Mouse (Mus musculus) lung, embryonic 15.5 days (tissue): ENCODE measurements around the gene Bcl7a. TPM values are rescaled to one million over a fixed set of nuclear protein-coding genes. Genes with fewer than 3 reads are reported as not detected.

Experiments
- ATAC-seq: fragments of 200-750 bp; cut with Nextera tagmentation; 2 replicates; pipeline ENCODE4 v1.8.0; 2017; ENCODE audit warnings: moderate number of reproducible peaks, borderline replicate concordance; ENCODE audit not compliant: low FRiP score, low TSS enrichment; ENCODE audit errors: extremely low read depth
- H3K27ac ChIP-seq: fragments of 300-500 bp; sonication (generic); 2 replicates; pipeline ENCODE4 v1.5.1; 2015; ENCODE audit warnings: moderate library complexity, mild to moderate bottlenecking, inconsistent platforms
- H3K27me3 ChIP-seq: fragments of 300-500 bp; sonication (generic); 2 replicates; pipeline ENCODE4 v1.6.1; 2015; ENCODE audit warnings: inconsistent platforms
- H3K36me3 ChIP-seq: fragments of 300-500 bp; sonication (generic); 2 replicates; pipeline ENCODE4 v1.6.1; 2015; ENCODE audit warnings: inconsistent platforms
- H3K4me1 ChIP-seq: fragments of 300-500 bp; sonication (generic); 2 replicates; pipeline ENCODE4 v1.6.1; 2015; ENCODE audit warnings: inconsistent platforms
- H3K4me2 ChIP-seq: fragments of 300-500 bp; sonication (generic); 2 replicates; pipeline ENCODE4 v1.6.1; 2015; ENCODE audit warnings: inconsistent platforms, mild to moderate bottlenecking, moderate library complexity
- H3K4me3 ChIP-seq: fragments of 300-500 bp; sonication (generic); 2 replicates; pipeline ENCODE4 v1.5.1; 2015; ENCODE audit warnings: mild to moderate bottlenecking, inconsistent platforms
- H3K9ac ChIP-seq: fragments of 300-500 bp; sonication (generic); 2 replicates; pipeline ENCODE4 v1.6.1; 2015; ENCODE audit warnings: inconsistent platforms
- H3K9me3 ChIP-seq: fragments of 300-500 bp; sonication (generic); 2 replicates; pipeline ENCODE4 v1.6.1; 2016; ENCODE audit warnings: inconsistent platforms
- WGBS: fragments of 180-500 bp; shearing (Covaris S2); methylation state at CpG from one replicate; pipeline ENCODE4 v1.1.7; 2015; 5-methylcytosine and 5-hydroxymethylcytosine counted together
- polyA plus RNA-seq: library from polyadenylated mRNA; unstranded; fragments of >200 nt; fragmentation: Nextera tagmentation; extraction: Ambion mirVana; gene quantifications from 2 replicates; pipeline ENCODE4 v1.2.1, GENCODE M21; 2015

The Bcl7a gene
- polyA plus RNA-seq, 1 experiment from 2014 or later, result 24.6 TPM

DNA sequence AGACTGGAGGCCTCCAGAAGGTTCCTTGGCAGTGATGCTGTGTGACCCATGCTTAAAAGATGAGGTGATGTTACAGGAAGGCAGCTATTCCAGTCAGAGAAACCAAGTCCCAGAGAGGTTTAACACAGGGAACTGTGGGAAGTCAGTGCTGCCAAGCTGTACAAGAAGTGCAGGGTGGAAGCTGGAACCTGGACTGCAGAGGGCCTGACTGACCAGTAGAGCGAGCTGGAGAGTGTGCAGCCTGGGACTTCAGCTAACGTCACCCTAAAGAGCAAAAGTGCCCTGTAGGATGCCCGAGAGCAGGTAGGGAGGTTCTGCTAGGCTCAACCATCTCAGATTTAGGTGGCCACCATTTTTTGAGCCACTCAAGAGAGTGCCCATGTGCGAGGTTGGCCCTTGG lies 19.3 kb downstream of the Bcl7a start:
- Histone ChIP-seq H3K27ac (no peak overlapping the region), H3K27me3 (no peaks in the 10 kb centered on the region), H3K4me1 (peaks cover 7% of the 10 kb centered on the region), H3K4me2 (no peak overlapping the region), H3K36me3 (peaks cover 59% of the 10 kb centered on the region), H3K9me3 (no peaks in the 10 kb centered on the region), H3K4me3 (no peak overlapping the region), H3K9ac (no peak overlapping the region)
- 84% methylated on average over 4 of the region's 4 CpGs for WGBS
- no peak for ATAC-seq

DNA sequence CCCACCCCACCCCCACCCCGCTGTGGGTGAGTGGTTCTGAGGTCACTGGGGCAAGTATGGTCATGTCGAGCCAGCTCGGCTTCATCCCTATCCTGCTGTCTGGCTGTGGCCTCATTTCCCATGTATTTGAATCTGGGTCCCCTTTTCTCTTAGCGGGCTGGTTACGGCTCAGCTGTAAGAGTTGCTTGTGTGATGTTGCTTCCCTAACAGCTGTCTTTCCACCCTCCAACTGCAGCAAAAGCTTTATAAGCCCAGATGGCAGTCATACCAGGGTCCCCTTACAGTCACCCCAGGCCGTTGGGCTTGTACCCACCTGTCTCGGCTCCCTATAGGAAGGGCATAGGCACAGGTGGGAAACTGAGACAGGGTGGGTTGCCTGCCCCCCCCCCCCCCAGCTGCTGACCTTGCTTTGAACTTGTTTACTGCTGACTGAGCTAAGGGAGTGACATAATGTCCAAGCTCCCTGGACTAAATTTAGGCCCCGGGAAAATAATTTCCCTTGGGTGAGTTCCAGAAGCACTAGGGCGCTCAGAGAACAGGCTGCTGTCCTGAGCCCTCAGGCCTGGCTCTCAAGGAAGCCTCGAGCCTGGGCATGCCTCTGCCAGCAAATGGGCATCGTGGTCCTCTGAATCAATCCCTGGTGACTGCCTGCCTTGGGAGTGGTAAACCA lies 20.8 kb downstream of the Bcl7a start:
- no peak overlapping the region for H3K4me3 ChIP-seq
- H3K9ac ChIP-seq, result no peak overlapping the region
- no peaks in the 10 kb centered on the region for H3K27me3 ChIP-seq
- H3K4me2 ChIP-seq, result no peak overlapping the region
- 65% methylated on average over 11 of the region's 11 CpGs for WGBS
- peaks cover 48% of the 10 kb centered on the region for H3K36me3 ChIP-seq
- H3K27ac ChIP-seq, result peak overlapping the region; percentile 41
- H3K4me1 ChIP-seq, result peaks cover 7% of the 10 kb centered on the region
- peak; percentile 55; the same call in 1 of the 2 replicates for ATAC-seq
- H3K9me3 ChIP-seq, result no peaks in the 10 kb centered on the region

DNA sequence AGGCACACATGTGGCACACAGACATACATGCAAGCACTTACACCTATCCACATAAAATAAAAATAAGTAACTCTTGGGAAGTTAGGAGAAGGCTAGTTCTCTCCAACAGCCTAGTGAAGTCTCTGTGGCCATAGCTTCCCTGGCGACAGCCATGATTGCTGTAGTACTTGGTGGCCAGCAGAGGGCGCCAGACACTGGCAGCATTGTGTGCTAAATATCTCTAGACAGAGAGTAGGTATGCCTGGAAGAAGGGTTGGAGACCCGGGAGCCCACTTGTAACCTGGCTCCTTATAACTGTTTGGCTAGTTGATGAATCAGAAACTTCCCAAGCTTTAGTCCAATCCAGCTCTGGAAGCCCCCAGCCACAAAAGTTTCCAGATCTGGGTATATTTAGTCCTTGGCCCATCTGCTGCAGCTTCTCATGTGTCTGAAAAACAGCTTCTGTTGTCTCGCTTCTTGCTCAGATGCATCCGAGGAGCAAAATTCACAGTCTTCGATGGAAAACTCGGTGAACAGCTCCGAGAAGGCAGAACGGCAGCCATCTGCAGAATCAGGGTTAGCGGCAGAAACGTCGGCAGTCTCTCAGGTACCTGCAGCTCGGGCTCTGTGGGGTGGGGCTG lies 25.3 kb downstream of the Bcl7a start:
- H3K27ac ChIP-seq, result no peak overlapping the region
- WGBS, result 74% methylated on average over 13 of the region's 13 CpGs
- peaks cover 7% of the 10 kb centered on the region for H3K4me1 ChIP-seq
- ATAC-seq, result no peak
- H3K4me2 ChIP-seq, result no peak overlapping the region
- H3K9me3 ChIP-seq, result no peaks in the 10 kb centered on the region
- H3K27me3 ChIP-seq, result no peaks in the 10 kb centered on the region
- H3K4me3 ChIP-seq, result no peak overlapping the region
- H3K36me3 ChIP-seq, result peaks cover 59% of the 10 kb centered on the region
- no peak overlapping the region for H3K9ac ChIP-seq

GRCm38 (mm10) chr5:123370049-123370448 lies 26.4 kb downstream of the Bcl7a start:
- H3K9me3 ChIP-seq, result no peaks in the 10 kb centered on the region
- ATAC-seq, result no peak
- H3K27me3 ChIP-seq, result no peaks in the 10 kb centered on the region
- 83% methylated on average over 5 of the region's 5 CpGs for WGBS
- H3K4me1 ChIP-seq, result no peaks in the 10 kb centered on the region
- H3K9ac ChIP-seq, result no peak overlapping the region
- H3K27ac ChIP-seq, result no peak overlapping the region
- H3K4me3 ChIP-seq, result no peak overlapping the region
- H3K4me2 ChIP-seq, result no peak overlapping the region
- H3K36me3 ChIP-seq, result peaks cover 63% of the 10 kb centered on the region

GRCm38 (mm10) chr5:123375262-123375661 lies 31.6 kb downstream of the Bcl7a start:
- H3K4me1 ChIP-seq, result peaks cover 9% of the 10 kb centered on the region
- 87% methylated on average over 10 of the region's 10 CpGs for WGBS
- H3K9ac ChIP-seq, result no peak overlapping the region
- H3K27ac ChIP-seq, result no peak overlapping the region
- ATAC-seq, result no peak
- no peaks in the 10 kb centered on the region for H3K9me3 ChIP-seq
- H3K27me3 ChIP-seq, result no peaks in the 10 kb centered on the region
- H3K4me3 ChIP-seq, result no peak overlapping the region
- peaks cover 42% of the 10 kb centered on the region for H3K36me3 ChIP-seq
- H3K4me2 ChIP-seq, result no peak overlapping the region

DNA sequence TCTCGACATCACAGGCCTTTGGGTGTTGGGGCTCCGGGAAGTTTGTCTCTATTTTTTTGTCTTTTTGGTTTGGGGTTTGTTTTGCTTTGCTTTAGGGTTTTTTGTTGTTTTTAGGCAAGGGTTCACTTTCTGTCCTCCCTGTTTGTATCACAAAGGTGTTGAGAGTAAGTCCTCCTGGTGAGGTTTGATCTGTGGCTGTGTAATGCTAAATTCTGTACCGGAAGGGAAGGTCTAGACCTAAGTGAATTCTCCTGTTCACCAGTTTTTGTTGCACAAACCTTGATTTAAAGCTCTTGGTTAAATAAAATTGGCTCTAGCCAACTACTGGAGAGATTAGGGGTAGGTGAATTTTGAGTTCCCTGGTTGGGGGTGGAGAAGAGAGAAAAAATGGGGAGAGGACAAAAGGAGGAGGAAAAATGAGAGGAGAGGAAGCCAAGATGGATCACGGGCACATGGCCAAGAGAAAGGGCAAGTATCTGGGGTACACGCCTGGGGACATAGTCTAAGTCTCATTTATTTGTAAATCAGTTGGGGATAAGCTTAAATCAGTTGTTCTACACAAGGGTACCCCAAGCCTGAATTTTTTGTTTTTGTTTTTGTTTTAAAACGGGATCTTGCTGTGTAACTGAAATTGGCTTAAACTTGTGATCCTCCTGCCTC lies 32.3 kb downstream of the Bcl7a start:
- no peak for ATAC-seq
- Histone ChIP-seq H3K4me1 (peaks cover 9% of the 10 kb centered on the region), H3K27me3 (no peaks in the 10 kb centered on the region), H3K27ac (peak overlapping the region; percentile 11; the same call in 1 of the 2 replicates), H3K4me2 (no peak overlapping the region), H3K9ac (no peak overlapping the region), H3K4me3 (no peak overlapping the region), H3K9me3 (no peaks in the 10 kb centered on the region), H3K36me3 (peaks cover 35% of the 10 kb centered on the region)
- 82% methylated on average over 6 of the region's 6 CpGs for WGBS

- no peak overlapping the region for H3K4me3 ChIP-seq
- WGBS, result 17% methylated on average over 10 of the region's 10 CpGs
These were observed 32.9 kb downstream of the Bcl7a start for GRCm38 (mm10) chr5:123376569-123376968.

DNA sequence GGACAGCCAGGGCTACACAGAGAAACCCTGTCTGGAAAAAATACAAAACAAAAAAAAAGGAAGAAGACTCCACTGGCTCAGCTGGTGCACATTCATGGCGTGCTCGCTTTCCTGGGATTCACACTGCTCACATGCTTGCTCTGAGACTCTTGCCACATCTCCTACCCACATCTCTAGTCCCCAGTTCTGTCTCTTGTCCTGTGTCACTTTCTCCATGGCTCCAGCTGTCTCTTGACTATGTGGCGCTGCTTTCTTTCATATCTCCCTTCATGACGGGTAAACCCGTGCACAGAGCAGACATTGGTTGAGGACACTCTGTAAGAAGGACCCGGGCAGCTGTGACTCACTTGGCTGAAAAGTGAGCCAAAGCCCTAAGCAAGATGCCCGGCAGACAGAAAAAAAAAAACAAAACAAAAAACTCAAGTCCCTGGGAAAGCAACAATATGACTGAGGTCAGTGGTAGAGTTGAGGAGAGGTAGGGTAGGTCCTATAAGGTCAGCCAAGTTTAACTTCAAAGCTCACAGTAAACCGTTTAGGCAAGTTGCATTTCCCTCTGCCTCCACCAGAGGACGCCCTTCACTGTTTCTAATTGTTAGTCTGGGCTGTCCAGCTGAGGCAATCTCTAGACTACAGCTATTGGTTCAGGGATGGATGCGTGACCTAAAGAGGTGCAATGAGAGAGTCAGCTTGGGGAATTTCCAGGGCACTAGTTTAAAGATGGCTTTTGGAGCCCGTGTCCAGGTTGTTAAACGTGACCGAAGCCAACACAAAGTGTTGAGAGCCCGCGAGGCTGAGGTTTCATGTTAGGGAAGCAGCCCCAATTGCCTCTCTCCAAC lies 33.7 kb downstream of the Bcl7a start:
- Histone ChIP-seq H3K4me3 (no peak overlapping the region), H3K9me3 (no peaks in the 10 kb centered on the region), H3K9ac (no peak overlapping the region), H3K4me1 (peaks cover 16% of the 10 kb centered on the region), H3K4me2 (peak overlapping the region; percentile 13; the same call in 1 of the 2 replicates), H3K27ac (peak overlapping the region; percentile 63), H3K36me3 (peaks cover 21% of the 10 kb centered on the region), H3K27me3 (peaks cover 8% of the 10 kb centered on the region; the same call in 1 of the 2 replicates)
- ATAC-seq, result peak; percentile 67
- WGBS, result 50% methylated on average over 15 of the region's 15 CpGs

More at GRCm38 (mm10) chr5:123376569-123376968, 32.9 kb downstream of the Bcl7a start:
- Histone ChIP-seq H3K4me2 (peak overlapping the region; percentile 13; the same call in 1 of the 2 replicates), H3K27me3 (0 out of 2 replicates have a peak, but pooled peaks cover 5% of the 10 kb centered on the region), H3K4me1 (peaks cover 9% of the 10 kb centered on the region), H3K9me3 (no peaks in the 10 kb centered on the region), H3K27ac (peak overlapping the region; percentile 63), H3K36me3 (peaks cover 29% of the 10 kb centered on the region), H3K9ac (no peak overlapping the region)
- peak; percentile 62; the same call in 1 of the 2 replicates for ATAC-seq

DNA sequence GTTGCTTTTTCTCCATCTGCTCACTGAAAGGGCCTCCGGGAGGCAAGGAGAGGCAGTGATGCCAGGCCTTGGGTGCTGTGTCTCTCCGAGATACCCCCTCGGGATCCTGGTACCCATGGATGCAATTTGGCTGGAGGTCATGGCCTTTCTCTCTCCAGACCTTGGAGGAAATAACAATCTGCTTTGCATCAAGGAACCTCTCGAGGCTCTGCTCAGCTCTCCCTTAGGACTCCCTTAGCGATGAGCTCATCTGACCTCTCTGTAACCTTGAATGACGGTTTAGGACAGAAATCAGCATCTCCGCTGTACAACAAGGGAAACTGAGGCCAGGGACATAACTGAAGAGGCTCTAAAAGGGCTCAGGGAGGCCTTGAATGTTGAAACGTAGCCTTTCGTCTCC lies 35.1 kb downstream of the Bcl7a start:
- H3K27ac ChIP-seq, result no peak overlapping the region
- 73% methylated on average over 9 of the region's 9 CpGs for WGBS
- H3K9ac ChIP-seq, result no peak overlapping the region
- H3K4me2 ChIP-seq, result no peak overlapping the region
- no peaks in the 10 kb centered on the region for H3K9me3 ChIP-seq
- H3K4me3 ChIP-seq, result no peak overlapping the region
- no peak for ATAC-seq
- H3K4me1 ChIP-seq, result peaks cover 16% of the 10 kb centered on the region
- peaks cover 8% of the 10 kb centered on the region for H3K36me3 ChIP-seq
- peaks cover 13% of the 10 kb centered on the region; the same call in 1 of the 2 replicates for H3K27me3 ChIP-seq

DNA sequence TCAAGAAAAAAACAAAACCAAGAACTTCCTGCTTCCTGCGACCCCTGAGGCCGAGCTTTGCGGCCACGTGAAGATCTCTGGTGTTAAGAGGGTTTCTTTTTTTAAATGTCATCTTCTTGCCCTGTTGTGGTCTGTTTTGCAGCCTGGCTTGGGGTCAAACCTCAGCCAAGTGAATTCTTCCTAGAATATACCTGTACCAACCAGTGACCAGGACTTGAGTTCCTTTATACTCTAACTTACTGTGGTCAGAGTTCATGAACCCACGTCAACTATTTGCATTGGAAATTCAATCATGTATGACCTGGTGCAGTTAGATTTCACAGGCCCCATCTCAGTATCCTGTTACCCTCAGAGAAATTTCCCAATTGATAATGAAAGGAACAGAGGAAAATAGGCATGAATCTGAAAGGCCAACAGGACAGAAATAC lies 35.9 kb downstream of the Bcl7a start:
- no peak overlapping the region for H3K9ac ChIP-seq
- no peak for ATAC-seq
- no peaks in the 10 kb centered on the region for H3K9me3 ChIP-seq
- H3K4me3 ChIP-seq, result no peak overlapping the region
- no peak overlapping the region for H3K4me2 ChIP-seq
- H3K27me3 ChIP-seq, result peaks cover 13% of the 10 kb centered on the region; the same call in 1 of the 2 replicates
- peaks cover 4% of the 10 kb centered on the region; the same call in 1 of the 2 replicates for H3K36me3 ChIP-seq
- peaks cover 16% of the 10 kb centered on the region for H3K4me1 ChIP-seq
- 66% methylated on average over 5 of the region's 5 CpGs for WGBS
- no peak overlapping the region for H3K27ac ChIP-seq

DNA sequence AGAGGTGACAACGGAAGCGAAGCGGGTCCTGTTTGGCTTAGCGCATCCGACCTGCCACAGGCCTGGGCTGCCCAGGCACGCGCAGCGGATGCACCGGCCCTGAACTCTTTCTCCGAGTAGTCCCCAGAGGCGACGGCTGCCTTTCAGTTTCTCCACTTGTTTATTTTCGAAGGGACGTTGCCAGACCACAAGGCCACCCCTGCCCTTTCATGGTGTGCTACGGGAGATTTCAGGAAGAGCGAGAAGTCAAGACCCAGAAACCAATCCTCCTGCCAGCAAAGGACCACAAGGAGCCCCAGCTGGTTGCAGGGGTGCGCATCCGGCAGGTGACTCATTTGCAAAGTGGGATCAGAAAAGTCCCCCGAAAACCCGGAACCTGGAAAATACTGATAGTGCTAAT lies 38.3 kb downstream of the Bcl7a start:
- Histone ChIP-seq H3K9ac (no peak overlapping the region), H3K27me3 (peaks cover 13% of the 10 kb centered on the region; the same call in 1 of the 2 replicates), H3K4me3 (no peak overlapping the region), H3K4me2 (peak overlapping the region; percentile 28), H3K4me1 (peaks cover 13% of the 10 kb centered on the region), H3K36me3 (no peaks in the 10 kb centered on the region), H3K27ac (no peak overlapping the region), H3K9me3 (no peaks in the 10 kb centered on the region)
- no peak for ATAC-seq
- 10% methylated on average over 20 of the region's 20 CpGs for WGBS
